Mouse (Mus musculus): ENCODE measurements around the gene Usp32. TPM values are rescaled to one million over a fixed set of nuclear protein-coding genes. Genes with fewer than 3 reads are reported as not detected.

The Usp32 gene
- polyA plus RNA-seq, 1 experiment from 2014 or later = 3.5 TPM

GRCm38 (mm10) chr11:85126257-85127102 is 13.5 kb downstream of the Usp32 start:
- no peak for DNase-seq (ENCODE audit: low spot score)

GRCm38 (mm10) chr11:85123267-85123992 is 16.5 kb downstream of the Usp32 start:
- no peak for DNase-seq (ENCODE audit: low spot score)

- no peak for DNase-seq (ENCODE audit: low spot score)
Measured at GRCm38 (mm10) chr11:85122073-85122472, 17.9 kb downstream of the Usp32 start.

- DNase-seq (ENCODE audit: low spot score) = no peak
Measured at GRCm38 (mm10) chr11:85117160-85117559, 22.8 kb downstream of the Usp32 start.

- no peak for DNase-seq (ENCODE audit: low spot score)
Measured at GRCm38 (mm10) chr11:85116084-85116844, 23.7 kb downstream of the Usp32 start.

- no peak for DNase-seq (ENCODE audit: low spot score)
Measured at GRCm38 (mm10) chr11:85109957-85110356, 30.0 kb downstream of the Usp32 start.

GRCm38 (mm10) chr11:85107217-85107616 is 32.7 kb downstream of the Usp32 start:
- no peak for DNase-seq (ENCODE audit: low spot score)

- no peak for DNase-seq (ENCODE audit: low spot score)
Measured at GRCm38 (mm10) chr11:85105836-85106235, 34.1 kb downstream of the Usp32 start.

GRCm38 (mm10) chr11:85103763-85104162 is 36.2 kb downstream of the Usp32 start:
- DNase-seq (ENCODE audit: low spot score) = no peak

- DNase-seq (ENCODE audit: low spot score) = no peak
Measured at GRCm38 (mm10) chr11:85095116-85095515, 44.8 kb downstream of the Usp32 start.

- DNase-seq (ENCODE audit: low spot score) = no peak
Measured at GRCm38 (mm10) chr11:85086253-85086652, 53.7 kb downstream of the Usp32 start.

- no peak for DNase-seq (ENCODE audit: low spot score)
Measured at GRCm38 (mm10) chr11:85067871-85068270, 72.1 kb downstream of the Usp32 start.

GRCm38 (mm10) chr11:85058562-85058961 is 81.4 kb downstream of the Usp32 start:
- DNase-seq (ENCODE audit: low spot score) = no peak

- DNase-seq (ENCODE audit: low spot score) = no peak
Measured at GRCm38 (mm10) chr11:85057544-85057943, 82.4 kb downstream of the Usp32 start.

- no peak for DNase-seq (ENCODE audit: low spot score)
Measured at GRCm38 (mm10) chr11:85056901-85057300, 83.1 kb downstream of the Usp32 start.

- no peak for DNase-seq (ENCODE audit: low spot score)
Measured at GRCm38 (mm10) chr11:85055561-85055960, 84.4 kb downstream of the Usp32 start.

GRCm38 (mm10) chr11:85039256-85039655 is 100.7 kb downstream of the Usp32 start:
- no peak for DNase-seq (ENCODE audit: low spot score)

GRCm38 (mm10) chr11:85013121-85013520 is 126.8 kb downstream of the Usp32 start:
- DNase-seq (ENCODE audit: low spot score) = peak; percentile 2

- DNase-seq (ENCODE audit: low spot score) = no peak
Measured at GRCm38 (mm10) chr11:85003566-85003965, 136.4 kb downstream of the Usp32 start.

- no peak for DNase-seq (ENCODE audit: low spot score)
Measured at GRCm38 (mm10) chr11:84995241-84995640, 144.7 kb downstream of the Usp32 start.

- DNase-seq (ENCODE audit: low spot score) = no peak
Measured at GRCm38 (mm10) chr11:84992996-84993395, 147.0 kb downstream of the Usp32 start.

Measured in thymus, postnatal 0 days (tissue).